Mouse (Mus musculus) neural tube, embryonic 11.5 days (tissue): ENCODE results near the gene Celf5. TPM values are rescaled to one million over a fixed set of nuclear protein-coding genes. Genes with fewer than 3 reads are reported as not detected.

Experiments used
- ATAC-seq: fragments of 200-750 bp; cut with Nextera tagmentation; 2 replicates; pipeline ENCODE4 v1.8.0; 2017; ENCODE audit warnings: moderate number of reproducible peaks, mild to moderate bottlenecking, moderate TSS enrichment, moderate library complexity; ENCODE audit not compliant: insufficient read depth, low FRiP score, low TSS enrichment
- DNase-seq: peaks from one replicate; pipeline ENCODE4 v3.0.0-alpha.2; 2015; ENCODE audit warnings: low spot score
- H3K27ac ChIP-seq: fragments of 300-500 bp; sonication (generic); 2 replicates; pipeline ENCODE4 v1.5.1; 2014; ENCODE audit warnings: low read depth, mild to moderate bottlenecking, low read length
- H3K27me3 ChIP-seq: fragments of 300-500 bp; sonication (generic); 2 replicates; pipeline ENCODE4 v1.6.1; 2014; ENCODE audit warnings: mild to moderate bottlenecking, low read length, mixed read lengths; ENCODE audit not compliant: control insufficient read depth, insufficient read depth
- H3K36me3 ChIP-seq: fragments of 300-500 bp; sonication (generic); 2 replicates; pipeline ENCODE4 v1.6.1; 2014; ENCODE audit warnings: mild to moderate bottlenecking, low read length, moderate library complexity, mixed read lengths; ENCODE audit not compliant: control insufficient read depth, insufficient read depth
- H3K4me1 ChIP-seq: fragments of 300-500 bp; sonication (generic); 2 replicates; pipeline ENCODE4 v1.6.1; 2014; ENCODE audit warnings: low read length, mixed read lengths; ENCODE audit not compliant: control insufficient read depth, insufficient read depth
- H3K4me2 ChIP-seq: fragments of 300-500 bp; sonication (generic); 2 replicates; pipeline ENCODE4 v1.6.1; 2014; ENCODE audit warnings: low read depth, mild to moderate bottlenecking, moderate library complexity
- H3K4me3 ChIP-seq: fragments of 300-500 bp; sonication (generic); 2 replicates; pipeline ENCODE4 v1.5.1; 2014; ENCODE audit warnings: low read depth, low read length
- H3K9ac ChIP-seq: fragments of 300-500 bp; sonication (generic); 2 replicates; pipeline ENCODE4 v1.6.1; 2014; ENCODE audit warnings: mild to moderate bottlenecking, low read length
- H3K9me3 ChIP-seq: fragments of 300-500 bp; sonication (generic); 2 replicates; pipeline ENCODE4 v1.6.1; 2016; ENCODE audit warnings: low read length; ENCODE audit not compliant: control insufficient read depth
- WGBS: fragments of 180-500 bp; shearing (Covaris S2); extraction: QIAGEN DNeasy Blood & Tissue Kit; methylation state at CpG from one replicate; pipeline ENCODE4 v1.1.7; 2014; 5-methylcytosine and 5-hydroxymethylcytosine counted together
- polyA plus RNA-seq: library from polyadenylated mRNA; unstranded; fragments of >200 nt; fragmentation: Nextera tagmentation; extraction: Ambion mirVana; gene quantifications from 2 replicates; pipeline ENCODE4 v1.2.1, GENCODE M21; 2014

Celf5 gene
- polyA plus RNA-seq, 1 experiment from 2014 or later = 11.1 TPM

GRCm38 (mm10) chr10:81518546-81518945 lies 36.0 kb upstream of the Celf5 start:
- 14% methylated on average over 4 of the region's 4 CpGs for WGBS
- ATAC-seq = no peak
- no peaks in the 10 kb centered on the region for H3K4me1 ChIP-seq

GRCm38 (mm10) chr10:81517227-81517626 lies 34.7 kb upstream of the Celf5 start:
- no peak overlapping the region for H3K9ac ChIP-seq
- no peak overlapping the region for H3K4me2 ChIP-seq
- no peaks in the 10 kb centered on the region for H3K4me1 ChIP-seq
- no peaks in the 10 kb centered on the region for H3K36me3 ChIP-seq
- H3K9me3 ChIP-seq = no peaks in the 10 kb centered on the region
- no peak overlapping the region for H3K4me3 ChIP-seq
- no peak for ATAC-seq
- DNase-seq = no peak
- peaks cover 8% of the 10 kb centered on the region; the same call in 1 of the 2 replicates for H3K27me3 ChIP-seq
- WGBS = 84% methylated on average over 8 of the region's 8 CpGs
- no peak overlapping the region for H3K27ac ChIP-seq

More at GRCm38 (mm10) chr10:81518546-81518945, 36.0 kb upstream of the Celf5 start:
- no peak overlapping the region for H3K4me2 ChIP-seq
- DNase-seq = peak; percentile 71
- H3K27me3 ChIP-seq = 0 out of 2 replicates have a peak, but pooled peaks cover 2% of the 10 kb centered on the region
- no peak overlapping the region for H3K4me3 ChIP-seq
- H3K27ac ChIP-seq = no peak overlapping the region
- no peaks in the 10 kb centered on the region for H3K9me3 ChIP-seq
- H3K36me3 ChIP-seq = no peaks in the 10 kb centered on the region
- no peak overlapping the region for H3K9ac ChIP-seq

GRCm38 (mm10) chr10:81513798-81514197 lies 31.3 kb upstream of the Celf5 start:
- WGBS = 85% methylated on average over 5 of the region's 5 CpGs

GRCm38 (mm10) chr10:81510246-81510810 lies 27.8 kb upstream of the Celf5 start:
- DNase-seq (no peak), ATAC-seq (no peak)
- Histone ChIP-seq H3K4me1 (no peaks in the 10 kb centered on the region), H3K27ac (no peak overlapping the region), H3K27me3 (peaks cover 7% of the 10 kb centered on the region; the same call in 1 of the 2 replicates), H3K9ac (no peak overlapping the region), H3K36me3 (no peaks in the 10 kb centered on the region), H3K4me2 (no peak overlapping the region), H3K4me3 (no peak overlapping the region), H3K9me3 (no peaks in the 10 kb centered on the region)
- 85% methylated on average over 14 of the region's 14 CpGs for WGBS

More at GRCm38 (mm10) chr10:81513798-81514197, 31.3 kb upstream of the Celf5 start:
- no peak overlapping the region for H3K4me3 ChIP-seq
- H3K9me3 ChIP-seq = no peaks in the 10 kb centered on the region
- H3K9ac ChIP-seq = no peak overlapping the region
- no peak for DNase-seq
- no peak for ATAC-seq
- no peaks in the 10 kb centered on the region for H3K4me1 ChIP-seq
- no peak overlapping the region for H3K27ac ChIP-seq
- H3K36me3 ChIP-seq = no peaks in the 10 kb centered on the region
- no peak overlapping the region for H3K4me2 ChIP-seq
- H3K27me3 ChIP-seq = peaks cover 7% of the 10 kb centered on the region; the same call in 1 of the 2 replicates

- Histone ChIP-seq H3K4me3 (no peak overlapping the region), H3K9ac (no peak overlapping the region), H3K36me3 (no peaks in the 10 kb centered on the region), H3K27ac (no peak overlapping the region), H3K4me2 (no peak overlapping the region), H3K9me3 (no peaks in the 10 kb centered on the region), H3K27me3 (peaks cover 13% of the 10 kb centered on the region; the same call in 1 of the 2 replicates), H3K4me1 (no peaks in the 10 kb centered on the region)
- no peak for DNase-seq
- ATAC-seq = no peak
- WGBS = 74% methylated on average over 13 of the region's 13 CpGs
These were observed 25.4 kb upstream of the Celf5 start for GRCm38 (mm10) chr10:81507691-81508489.

- Histone ChIP-seq H3K9ac (no peak overlapping the region), H3K27ac (no peak overlapping the region), H3K27me3 (peaks cover 6% of the 10 kb centered on the region; the same call in 1 of the 2 replicates), H3K4me1 (no peaks in the 10 kb centered on the region), H3K36me3 (no peaks in the 10 kb centered on the region), H3K9me3 (no peaks in the 10 kb centered on the region), H3K4me2 (no peak overlapping the region), H3K4me3 (no peak overlapping the region)
- 36% methylated on average over 6 of the region's 6 CpGs for WGBS
- DNase-seq (no peak), ATAC-seq (no peak)
These were observed 24.6 kb upstream of the Celf5 start for GRCm38 (mm10) chr10:81507095-81507494.

- WGBS = 85% methylated on average over 15 of the region's 15 CpGs
- ATAC-seq = no peak
- Histone ChIP-seq H3K4me3 (no peak overlapping the region), H3K9me3 (no peaks in the 10 kb centered on the region), H3K9ac (no peak overlapping the region), H3K27ac (no peak overlapping the region), H3K4me1 (no peaks in the 10 kb centered on the region), H3K27me3 (peaks cover 6% of the 10 kb centered on the region; the same call in 1 of the 2 replicates), H3K36me3 (no peaks in the 10 kb centered on the region), H3K4me2 (no peak overlapping the region)
- no peak for DNase-seq
These were observed 22.6 kb upstream of the Celf5 start for GRCm38 (mm10) chr10:81505016-81505664.

- DNase-seq = peak; percentile 85
These were observed 20.1 kb upstream of the Celf5 start for GRCm38 (mm10) chr10:81502658-81503057.

More at GRCm38 (mm10) chr10:81502658-81503057, 20.1 kb upstream of the Celf5 start:
- H3K27me3 ChIP-seq = peaks cover 6% of the 10 kb centered on the region; the same call in 1 of the 2 replicates
- H3K9ac ChIP-seq = peak overlapping the region; percentile 35
- H3K36me3 ChIP-seq = no peaks in the 10 kb centered on the region
- no peak overlapping the region for H3K27ac ChIP-seq
- H3K4me2 ChIP-seq = peak overlapping the region; percentile 54
- H3K9me3 ChIP-seq = no peaks in the 10 kb centered on the region
- 9% methylated on average over 36 of the region's 36 CpGs for WGBS
- ATAC-seq = peak; percentile 14; the same call in 1 of the 2 replicates
- no peaks in the 10 kb centered on the region for H3K4me1 ChIP-seq
- H3K4me3 ChIP-seq = peak overlapping the region; percentile 25
